Mouse (Mus musculus): ENCODE results near the gene Aff3.

DNA sequence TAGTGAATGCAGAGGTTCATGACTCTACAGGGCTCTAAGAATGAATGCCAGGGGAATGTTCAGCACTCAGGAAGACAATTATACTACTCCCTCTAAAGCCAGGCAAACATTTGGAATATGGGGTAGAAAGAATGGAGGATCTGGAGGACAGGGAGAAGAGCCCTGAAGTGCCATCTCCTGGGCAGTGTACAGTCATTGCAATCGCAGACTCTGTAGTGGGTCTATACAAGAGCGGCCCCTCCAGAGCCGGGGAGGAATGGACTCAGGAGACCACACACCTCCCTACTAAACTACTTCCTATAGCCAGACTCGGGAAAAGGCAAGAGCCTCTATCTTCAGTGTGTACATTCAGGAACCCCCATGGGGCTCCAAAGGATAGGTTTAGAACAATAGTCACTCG, 25.1 kb downstream of the Aff3 start:
- TF ChIP-seq CTCF (IDR thresholded peaks at IDR 0.05; ENCODE audit: low read depth), result peak; percentile 15; the same call in 1 of the 2 replicates
- no peak for TF ChIP-seq EP300 (IDR thresholded peaks at IDR 0.05; ENCODE audit: low read depth)

All from heart, postnatal 0 days (tissue).